Mouse (Mus musculus): Measurements from ENCODE around the gene Naxe.

- TF ChIP-seq CTCF (IDR thresholded peaks at IDR 0.05; ENCODE audit: extremely low read depth, insufficient read length, insufficient replicate concordance, low read depth, low read length) (no peak), POLR2A (IDR thresholded peaks at IDR 0.05; ENCODE audit: low read depth, low read length) (no peak)
Measured at GRCm38 (mm10) chr3:88068386-88068785, 10.1 kb upstream of the Naxe start.

All from small intestine, adult 2 months (tissue).